Mouse (Mus musculus) left cerebral cortex, postnatal 14 days (tissue): ENCODE measurements around the gene Gmcl1. TPM values are rescaled to one million over a fixed set of nuclear protein-coding genes. Genes with fewer than 3 reads are reported as not detected.

Source experiments
- DNase-seq, 2 experiments: peaks; one replicate each; pipeline ENCODE4 v3.0.0; 2021 to 2022; ENCODE audit warnings: low spot score in 2 of 2, mixed read lengths in 1 of 2
- intact Hi-C: fragments of 180-260 bp; cut with DNase I; formaldehyde crosslinking; loops from one replicate; pipeline ENCODE4 v1.15.1; 2025
- long read RNA-seq, 2 experiments: library from polyadenylated mRNA; stranded (forward); transcript quantifications; one replicate each; pipeline ENCODE4 v2.0.0; 2021
- total RNA-seq, 2 experiments: library from RNA; stranded (reverse); gene quantifications; 2 replicates each; pipeline ENCODE4 v1.2.3; 2021

Gmcl1 gene
- total RNA-seq = 10 to 100 TPM; 32.6 to 34.0 TPM
- long read RNA-seq, experiment 1, transcript Gmcl1-201 (14 exons, 2,949 nt) = major isoform, 66 of 87 reads
- long read RNA-seq, experiment 1, partial matches to known transcripts = 3 of 87 reads
- long read RNA-seq, experiment 1, other reads (novel, unspliced or antisense) = 17 of 87 reads
- long read RNA-seq, experiment 2, transcript Gmcl1-201 (14 exons, 2,949 nt) = major isoform, 68 of 81 reads
- long read RNA-seq, experiment 2, partial matches to known transcripts = 2 of 81 reads
- long read RNA-seq, experiment 2, other reads (novel, unspliced or antisense) = 8 of 81 reads

DNA sequence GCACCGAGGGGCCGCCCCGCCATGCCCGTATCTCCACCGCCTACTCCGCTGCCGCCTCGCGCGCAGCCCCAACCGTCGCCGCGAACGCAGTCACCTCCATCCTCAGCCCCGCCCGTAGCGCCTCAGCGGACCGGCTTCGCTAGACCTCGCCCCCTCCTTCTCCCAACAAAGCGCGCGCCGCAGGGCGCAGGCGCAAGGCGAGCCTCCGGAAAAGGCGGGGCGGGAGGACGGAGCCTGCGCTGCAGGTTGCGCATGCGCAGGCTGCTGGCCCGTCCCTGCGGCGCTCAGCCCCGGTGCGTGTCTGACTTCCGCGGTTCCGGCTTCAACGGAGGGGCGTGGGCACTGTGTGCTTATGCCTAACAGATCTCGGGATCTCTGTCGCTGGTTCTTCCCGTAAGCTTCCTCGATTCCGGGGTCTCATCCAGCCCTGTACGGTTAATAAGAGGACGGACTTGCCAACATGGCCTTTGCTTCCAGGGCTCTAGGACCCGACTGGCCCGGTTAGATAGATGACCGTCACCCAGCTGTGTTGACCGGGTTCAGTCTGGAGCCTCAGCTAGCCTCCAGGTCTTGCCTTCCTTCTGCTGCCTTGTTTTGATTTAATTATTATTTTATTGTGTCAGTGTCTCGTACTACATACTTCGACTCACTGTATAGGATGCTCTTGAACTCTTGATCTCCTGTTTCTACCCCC, at the start of gene Gmcl1:
Gmcl1 (minus strand) TSS at position 201 of the 694 bp plus-strand sequence.
- DNase-seq = peak; percentile 94
- intact Hi-C loops = loop anchor here (10.0 kb wide), 1 partner anchor 271 kb away; the partner anchor contains the start of gene Nfu1

DNA sequence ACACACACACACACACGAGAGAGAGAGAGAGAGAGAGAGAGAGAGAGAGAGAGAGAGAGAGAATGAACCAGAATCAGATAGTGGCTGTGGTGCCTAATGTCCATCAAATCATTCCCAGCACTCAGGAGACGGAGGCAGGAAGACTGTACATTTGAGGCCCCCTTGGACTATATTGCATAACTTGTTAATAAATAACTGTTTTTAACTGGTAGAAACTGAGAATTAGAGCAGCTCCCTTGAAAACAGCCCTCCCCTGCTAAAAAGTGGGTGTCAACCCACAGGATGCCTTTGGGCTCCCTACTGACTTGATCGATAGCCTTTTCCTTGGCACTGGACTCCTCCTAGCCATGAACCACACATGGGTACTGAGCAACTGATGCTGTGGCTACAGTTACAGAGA, 49.2 kb upstream of the Gmcl1 start:
- intact Hi-C loops = no loop called here
- no peak for DNase-seq

DNA sequence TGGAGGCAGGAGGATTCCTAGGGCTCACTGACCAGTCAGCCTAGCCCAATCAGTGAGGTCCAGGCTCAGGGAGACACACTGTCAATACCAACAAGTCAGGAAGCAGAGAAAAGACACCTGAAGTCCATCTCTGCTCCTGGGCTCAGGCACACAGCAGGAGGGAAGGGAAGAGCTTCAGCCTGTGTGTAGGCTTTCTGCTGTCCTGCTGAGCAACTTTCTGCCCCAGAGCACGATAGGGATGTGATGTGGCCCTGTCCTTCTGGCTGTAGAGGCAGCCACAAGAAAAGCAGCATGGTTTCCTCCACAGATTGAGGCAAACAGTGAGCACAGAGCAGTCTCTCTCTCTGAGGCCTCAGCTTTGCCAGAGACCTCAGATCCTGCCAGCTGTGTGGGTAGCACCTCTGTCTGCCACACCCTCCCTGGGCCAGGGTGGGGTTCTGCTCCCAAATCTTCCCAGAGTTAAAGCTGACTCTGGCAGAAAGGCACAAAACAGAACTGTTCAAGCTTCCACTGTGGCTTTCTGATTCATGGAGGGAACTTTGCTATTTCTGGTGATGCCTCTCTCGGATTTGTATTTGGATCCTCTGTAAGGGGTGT, 48.3 kb upstream of the Gmcl1 start:
- intact Hi-C loops = no loop called here
- no peak for DNase-seq

DNA sequence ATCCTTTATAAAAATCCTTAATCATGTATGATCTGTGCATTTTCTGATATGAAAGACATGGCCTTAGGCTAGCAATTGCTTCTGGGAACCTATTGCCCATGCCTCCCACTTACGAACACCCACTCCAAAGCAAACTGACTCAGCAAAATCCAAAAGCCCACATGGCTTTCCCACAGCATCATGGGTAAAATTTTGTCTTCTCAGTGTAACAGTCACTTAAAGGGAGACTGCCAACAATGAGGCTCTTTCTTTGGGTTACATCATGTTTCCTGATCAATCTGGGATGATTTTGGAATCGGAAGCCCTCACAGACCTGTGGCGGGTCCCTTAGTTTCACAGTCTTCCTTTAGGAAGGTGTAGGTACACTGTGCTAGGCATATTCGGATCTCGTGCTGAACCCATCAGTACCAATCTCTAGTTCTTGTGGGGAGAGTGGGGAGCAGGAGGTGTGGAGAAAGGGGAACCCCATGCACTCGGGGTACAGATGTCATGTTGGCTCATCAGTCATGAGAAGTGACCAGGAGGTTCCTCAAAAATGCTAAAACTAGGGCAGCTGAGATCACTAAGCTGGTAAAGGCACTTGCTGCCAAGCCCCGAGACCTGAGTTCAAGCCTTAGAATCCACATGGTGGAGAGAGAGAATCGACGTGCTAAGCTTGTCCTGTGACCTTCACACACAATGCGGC, 45.9 kb upstream of the Gmcl1 start:
- intact Hi-C loops = no loop called here

DNA sequence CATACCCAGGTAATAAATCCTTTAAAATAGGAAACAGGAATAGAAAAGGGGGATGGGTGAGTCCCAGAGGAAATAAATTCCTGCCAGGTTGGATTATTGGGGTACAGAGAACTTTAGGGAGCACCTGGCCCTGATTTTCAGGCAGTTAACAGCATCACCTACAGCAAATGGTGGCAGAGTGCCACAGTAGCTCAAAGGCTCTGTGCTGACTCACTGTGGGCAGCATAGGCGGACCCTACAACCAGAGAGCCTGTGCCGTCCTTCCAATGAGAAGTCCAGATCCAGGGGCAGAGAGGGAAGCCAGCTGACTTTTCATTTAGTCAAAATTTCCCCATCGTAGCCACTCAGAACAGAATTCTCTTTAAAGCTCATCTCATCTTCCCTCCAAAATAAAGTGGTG, 44.0 kb upstream of the Gmcl1 start:
- intact Hi-C loops = no loop called here
- no peak for DNase-seq

More for the DNA sequence above, 45.9 kb upstream of the Gmcl1 start:
- DNase-seq = peak in 1 of 2 experiments; percentile 25

DNA sequence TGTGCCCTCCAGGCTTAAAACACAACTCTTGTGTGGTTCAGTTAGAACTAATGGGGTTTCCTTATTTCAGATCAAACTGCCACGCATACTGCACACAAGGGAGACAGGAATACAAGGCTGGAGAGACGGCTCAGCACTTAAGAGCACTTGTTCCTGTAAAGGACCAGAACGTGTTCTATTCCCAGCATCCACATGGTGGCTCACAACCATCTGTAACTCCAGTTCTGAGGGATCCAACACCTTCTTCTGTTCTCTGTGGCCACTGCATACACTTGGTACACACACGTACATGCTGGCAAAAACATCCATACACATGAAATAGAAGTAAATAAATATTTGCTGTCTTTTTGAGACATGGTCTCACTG, 43.5 kb upstream of the Gmcl1 start:
- intact Hi-C loops = no loop called here
- peak; percentile 29 to 45 for DNase-seq

DNA sequence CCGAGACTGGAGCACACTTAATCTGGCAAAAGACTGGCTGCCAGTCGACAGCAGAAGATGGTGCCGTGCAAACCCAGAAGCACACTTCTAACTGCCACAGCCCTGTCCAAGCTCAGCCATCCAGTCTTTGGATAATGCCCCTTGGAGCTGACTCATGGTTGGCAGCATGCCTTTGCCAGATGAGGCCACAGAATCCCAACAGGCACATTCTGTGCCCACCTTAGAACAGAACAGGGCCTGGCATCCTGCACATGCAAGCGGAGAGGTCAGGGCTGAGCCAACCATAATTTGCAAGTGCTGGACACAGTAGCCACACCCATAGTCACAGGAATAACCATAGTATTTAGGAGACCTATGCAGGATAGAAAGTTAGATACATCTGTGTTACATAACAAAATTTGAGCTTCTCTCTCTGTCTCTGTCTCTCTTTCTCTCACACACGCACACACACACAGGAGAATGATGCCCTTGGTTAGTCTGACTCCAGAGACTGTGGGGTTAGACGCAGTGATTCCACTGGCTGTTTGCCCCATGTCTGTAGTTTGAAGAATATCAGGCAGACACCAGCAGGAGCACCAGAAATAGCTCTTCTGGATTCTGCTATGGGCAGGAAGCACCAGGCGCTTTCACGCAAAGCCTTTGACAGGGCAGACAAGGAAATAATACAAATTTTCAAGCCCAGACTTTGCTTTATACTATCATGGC, 43.0 kb upstream of the Gmcl1 start:
- peak in 1 of 2 experiments; percentile 13 for DNase-seq
- intact Hi-C loops = no loop called here

DNA sequence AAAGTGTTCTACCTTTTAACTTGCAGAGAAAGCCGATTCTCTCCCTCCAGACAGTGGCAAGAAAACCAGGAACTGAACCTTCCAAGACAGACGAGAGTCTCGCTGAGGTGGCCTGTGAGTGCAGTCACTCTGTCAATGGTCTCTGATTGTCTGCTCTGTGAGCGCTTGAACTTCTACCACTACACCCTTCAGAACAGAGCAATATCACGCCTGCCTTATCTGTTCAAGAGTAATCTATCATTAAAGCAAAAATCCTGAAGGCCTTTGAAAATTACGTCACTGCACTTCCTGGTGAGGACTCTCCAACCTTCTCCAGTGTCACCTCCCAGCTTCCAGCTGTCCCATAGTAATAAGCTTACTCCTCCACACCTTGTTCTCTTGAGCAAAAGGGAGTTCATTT, 41.8 kb upstream of the Gmcl1 start:
- no peak for DNase-seq
- intact Hi-C loops = no loop called here

DNA sequence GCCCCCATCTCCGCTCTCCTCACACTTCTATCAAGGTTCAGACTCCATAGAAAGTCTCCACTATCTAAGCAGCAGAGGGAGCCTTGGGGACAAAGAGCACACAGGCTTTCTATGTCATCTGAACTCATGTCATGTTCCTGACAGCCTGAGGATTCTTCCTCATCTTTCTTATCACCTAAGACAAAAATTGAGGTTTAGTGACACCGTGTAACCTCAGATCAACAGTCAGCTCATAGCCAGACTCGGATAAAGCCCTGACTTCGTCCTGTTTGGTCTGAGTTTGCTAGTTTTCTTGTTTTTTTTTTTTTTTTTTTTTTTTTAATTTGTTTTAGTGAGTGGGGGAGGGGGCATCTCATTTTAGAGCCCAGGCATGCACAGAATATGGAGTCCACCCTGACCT, 40.6 kb upstream of the Gmcl1 start:
- intact Hi-C loops = no loop called here
- no peak for DNase-seq

DNA sequence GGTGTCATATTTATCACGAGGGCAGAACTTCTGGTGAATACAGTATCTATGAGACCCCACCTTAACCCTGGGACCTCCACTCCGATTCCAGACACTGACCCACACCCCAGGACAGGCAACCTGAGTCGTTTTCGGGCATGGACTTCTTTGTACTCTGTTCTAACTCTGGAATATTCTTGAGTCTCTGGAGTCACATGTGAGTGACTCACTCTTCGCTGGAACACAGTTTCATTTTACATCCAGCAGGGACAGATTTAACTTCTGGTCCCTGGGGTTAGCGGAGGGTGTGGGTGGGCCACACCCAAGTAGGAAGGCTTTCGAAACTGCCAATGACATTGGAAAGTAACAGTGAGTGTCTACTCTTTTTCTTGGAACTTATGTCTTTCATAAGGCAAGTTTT, 39.4 kb upstream of the Gmcl1 start:
- intact Hi-C loops = no loop called here
- DNase-seq = peak; percentile 14 to 42

DNA sequence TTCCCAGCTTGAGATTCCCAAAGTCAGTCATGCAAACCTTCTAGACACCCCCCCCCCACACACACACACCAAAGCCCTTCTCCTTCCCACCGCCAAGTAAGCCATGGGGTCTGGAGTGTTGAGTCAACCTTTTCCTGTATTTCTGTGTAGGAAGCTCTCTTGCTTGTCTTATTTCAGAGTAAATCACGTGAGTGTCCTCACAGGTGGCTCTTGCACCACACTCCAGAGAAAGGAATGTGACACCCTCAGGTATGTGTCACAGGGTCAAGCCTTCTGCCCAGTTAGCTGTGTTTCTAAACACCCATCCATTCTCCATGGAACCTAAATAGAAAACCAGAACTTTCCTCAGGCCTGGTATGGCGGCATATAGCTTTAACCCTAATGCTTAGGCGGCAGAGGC, 35.8 kb upstream of the Gmcl1 start:
- intact Hi-C loops = no loop called here
- DNase-seq = no peak

DNA sequence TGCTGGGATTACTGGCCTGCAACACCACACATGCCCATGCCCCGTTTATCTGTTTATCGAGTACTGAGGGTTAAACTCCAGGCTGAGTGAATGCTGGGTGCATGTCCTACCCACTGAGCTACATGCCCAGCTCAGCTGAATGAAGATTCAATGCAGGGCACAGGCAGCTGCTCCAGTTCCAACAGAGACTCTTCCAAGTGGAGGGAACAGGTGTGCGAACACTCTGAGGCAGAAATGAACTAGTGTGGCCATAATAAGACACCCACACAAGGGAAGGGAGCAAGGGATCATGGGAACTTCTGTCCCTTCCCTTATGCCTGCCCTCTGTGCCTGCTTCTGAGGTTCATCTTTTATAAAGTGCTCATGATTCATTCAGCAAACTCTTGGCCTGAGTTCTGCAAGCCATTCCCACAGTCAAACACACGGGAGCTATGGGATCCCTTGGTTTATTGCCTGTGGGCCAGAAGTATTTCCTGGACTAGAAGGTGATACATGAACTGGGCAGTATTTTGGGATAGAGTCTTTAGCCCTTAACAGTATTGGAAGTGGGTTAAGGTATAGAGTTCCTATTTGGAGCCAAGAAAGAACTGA, 35.1 kb upstream of the Gmcl1 start:
- intact Hi-C loops = no loop called here
- no peak for DNase-seq

DNA sequence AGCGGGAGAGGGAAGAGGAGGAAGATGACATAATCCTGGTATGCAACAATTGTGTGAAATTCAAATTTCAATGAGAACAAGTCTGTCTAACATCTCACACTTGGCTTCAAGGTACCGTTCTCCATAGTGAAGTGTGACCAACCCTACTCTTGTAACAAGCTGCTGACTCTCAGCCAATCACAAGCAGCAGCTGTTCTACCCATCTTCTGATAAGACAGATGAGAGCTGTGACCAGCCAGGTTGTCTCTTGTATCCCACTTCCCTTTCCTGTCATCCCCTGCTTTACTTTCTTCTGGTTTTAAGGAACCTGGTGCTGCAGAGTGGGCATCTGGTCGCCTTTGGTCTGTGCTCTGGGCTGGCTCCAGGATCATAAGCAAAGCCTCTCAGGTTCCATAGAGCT, 34.3 kb upstream of the Gmcl1 start:
- DNase-seq = no peak
- intact Hi-C loops = no loop called here

DNA sequence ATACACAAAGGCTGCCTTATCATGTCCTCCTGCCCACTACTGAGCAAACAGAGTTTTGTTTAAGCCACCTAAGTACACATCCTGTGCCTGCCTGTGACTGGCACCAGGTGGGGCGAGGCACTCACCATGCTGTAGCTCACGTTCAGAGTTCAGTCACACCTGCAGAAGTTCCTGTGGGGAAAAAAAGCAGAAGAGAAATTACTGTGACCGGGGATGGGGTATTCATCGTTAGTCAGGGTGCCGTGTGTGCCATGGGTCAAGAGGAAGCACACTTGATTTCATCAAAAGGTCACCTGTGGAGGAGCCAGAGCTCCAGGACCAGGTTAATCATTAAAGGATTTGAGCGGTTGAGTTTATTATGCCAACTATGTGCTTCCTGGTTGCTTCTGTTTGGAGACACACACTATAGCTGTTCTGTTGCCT, 32.5 kb upstream of the Gmcl1 start:
- intact Hi-C loops = no loop called here
- DNase-seq = no peak

DNA sequence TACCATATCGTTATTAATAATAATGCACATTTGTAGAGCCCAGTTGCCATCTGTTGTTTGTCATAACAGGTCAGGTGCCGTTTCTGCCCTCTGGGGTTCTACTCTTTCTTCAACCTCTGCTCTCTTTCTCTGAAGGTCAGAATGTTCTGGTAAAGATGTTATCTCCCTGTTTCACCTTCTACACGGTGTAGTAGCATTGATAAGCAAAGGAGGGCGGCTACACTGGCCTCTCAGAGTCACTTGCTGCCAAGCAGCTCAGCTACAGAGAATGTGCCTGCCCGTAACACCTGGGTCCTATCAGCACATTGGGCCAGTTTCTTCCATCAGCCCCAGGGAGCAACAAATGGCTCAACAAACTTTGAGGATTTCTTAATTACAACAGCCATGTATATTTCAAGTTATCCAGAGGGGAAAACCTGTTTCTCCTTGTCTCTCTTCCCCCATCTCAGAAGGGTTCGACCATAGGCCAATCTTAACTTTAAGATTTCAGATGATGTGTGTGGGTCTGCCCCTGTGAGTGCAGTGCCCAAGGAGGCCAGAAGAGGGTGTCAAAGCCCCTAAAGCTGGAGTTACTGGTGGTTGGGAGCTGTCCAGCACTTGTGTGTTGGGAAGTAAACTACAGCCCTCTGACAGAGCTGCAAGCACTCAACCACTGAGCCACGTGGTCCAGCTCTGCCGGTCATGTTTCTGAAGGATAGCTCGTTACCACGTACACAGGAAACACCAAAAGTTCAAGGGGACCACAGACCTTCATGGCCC, 21.1 kb upstream of the Gmcl1 start:
- no peak for DNase-seq
- intact Hi-C loops = no loop called here

DNA sequence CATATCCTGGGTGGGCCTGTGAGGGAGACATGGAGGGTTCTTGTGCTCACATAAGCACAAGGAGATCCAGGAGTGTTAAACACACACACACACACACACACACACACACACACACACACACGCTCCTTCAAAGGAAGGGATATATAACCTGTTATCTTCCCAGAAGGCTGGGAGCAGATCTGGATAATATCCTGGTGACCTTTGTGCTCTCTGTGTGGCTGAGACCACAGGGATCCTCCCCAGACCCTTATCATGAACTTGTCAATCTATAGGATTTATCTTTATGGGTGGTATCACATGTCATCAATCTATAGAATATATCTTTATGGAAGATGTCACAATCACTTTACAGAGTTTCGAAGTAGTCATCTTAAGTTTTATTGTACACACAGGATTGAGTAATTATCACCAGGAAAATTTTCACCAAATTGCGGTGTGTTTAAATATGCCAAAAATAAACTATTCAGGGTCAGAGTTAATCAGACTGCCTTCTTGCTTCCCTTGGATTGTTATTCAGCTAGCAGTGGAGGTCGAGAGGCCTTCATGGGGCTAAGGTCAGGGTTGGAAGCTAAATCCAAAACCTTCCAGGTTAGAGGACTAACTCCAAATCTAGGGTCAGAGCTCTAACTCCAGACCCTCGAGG, 19.8 kb upstream of the Gmcl1 start:
- intact Hi-C loops = no loop called here
- DNase-seq = no peak

DNA sequence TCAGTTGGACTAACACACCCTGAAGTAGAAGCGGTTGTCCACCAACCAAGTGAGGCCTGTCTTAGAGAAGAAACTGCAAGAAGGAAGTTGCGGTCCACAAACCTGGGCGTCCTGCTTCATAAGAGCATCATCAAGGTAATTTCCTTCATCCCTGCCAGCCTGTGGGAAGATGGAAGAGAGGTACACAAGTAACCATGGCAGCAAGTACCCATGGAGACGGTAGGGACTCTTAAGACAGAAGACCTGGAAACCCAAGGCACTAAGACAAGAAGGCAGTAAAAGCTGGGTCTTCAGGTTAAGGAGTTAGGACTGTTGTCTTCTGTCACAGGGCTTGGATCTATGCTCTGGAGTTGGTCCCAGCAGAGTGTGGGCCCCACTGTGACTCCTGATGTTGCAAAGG, 17.8 kb upstream of the Gmcl1 start:
- intact Hi-C loops = no loop called here
- peak in 1 of 2 experiments; percentile 45 for DNase-seq

DNA sequence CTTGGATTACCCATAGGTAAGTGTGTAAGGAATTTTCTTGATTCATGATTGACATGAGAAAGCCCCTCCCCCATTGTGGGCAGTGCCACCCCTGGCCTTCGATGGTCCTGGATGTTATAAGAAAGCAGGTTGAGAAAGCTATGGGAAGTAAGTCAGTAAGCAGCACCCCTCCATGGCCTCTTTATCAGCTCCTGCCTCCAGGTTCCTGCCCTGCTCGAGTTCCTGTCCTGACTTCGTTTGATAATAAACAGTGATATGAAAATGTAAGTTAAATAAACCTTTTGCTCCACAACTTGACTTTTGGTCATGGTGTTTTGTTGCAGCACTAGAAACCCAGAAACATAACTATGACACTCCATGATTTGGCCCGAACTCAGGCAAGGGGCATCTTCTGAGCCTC, 16.6 kb upstream of the Gmcl1 start:
- intact Hi-C loops = loop anchor here (5.0 kb wide), 1 partner anchor 172 kb away; no protein-coding TSS in a partner anchor
- DNase-seq = no peak
